Mouse (Mus musculus) forebrain, embryonic 16.5 days (tissue): ENCODE data around the gene Lce1h. TPM values are rescaled to one million over a fixed set of nuclear protein-coding genes. Genes with fewer than 3 reads are reported as not detected.

Experiments used
- ATAC-seq: fragments of 200-750 bp; cut with Nextera tagmentation; 2 replicates; pipeline ENCODE4 v1.8.0; 2017; ENCODE audit warnings: mild to moderate bottlenecking, moderate library complexity
- H3K27ac ChIP-seq: fragments of 300-500 bp; sonication (generic); 2 replicates; pipeline ENCODE4 v1.5.1; 2014; ENCODE audit warnings: low read length, control low read depth
- H3K27me3 ChIP-seq: fragments of 300-500 bp; sonication (generic); replicated peaks from 2 replicates; pipeline ENCODE4 v1.6.1; 2014; ENCODE audit warnings: low read length; ENCODE audit not compliant: control insufficient read depth, insufficient read depth
- H3K36me3 ChIP-seq: fragments of 300-500 bp; sonication (generic); 2 replicates; pipeline ENCODE4 v1.6.1; 2014; ENCODE audit not compliant: control insufficient read depth, insufficient read depth
- H3K4me1 ChIP-seq: fragments of 300-500 bp; sonication (generic); replicated peaks from 2 replicates; pipeline ENCODE4 v1.6.1; 2014; ENCODE audit warnings: low read length; ENCODE audit not compliant: control insufficient read depth, insufficient read depth
- H3K4me2 ChIP-seq: fragments of 300-500 bp; sonication (generic); 2 replicates; pipeline ENCODE4 v1.6.1; 2014; ENCODE audit warnings: mild to moderate bottlenecking, low read length, control low read depth
- H3K4me3 ChIP-seq: fragments of 300-500 bp; sonication (generic); replicated peaks from 2 replicates; pipeline ENCODE4 v1.5.1; 2014; ENCODE audit warnings: mild to moderate bottlenecking, low read length, control low read depth
- H3K9ac ChIP-seq: fragments of 300-500 bp; sonication (generic); replicated peaks from 2 replicates; pipeline ENCODE4 v1.6.1; 2014; ENCODE audit warnings: low read depth, low read length, control low read depth
- H3K9me3 ChIP-seq: fragments of 300-500 bp; sonication (generic); 2 replicates; pipeline ENCODE4 v1.6.1; 2016; ENCODE audit warnings: low read length; ENCODE audit not compliant: control insufficient read depth
- polyA plus RNA-seq: library from polyadenylated mRNA; unstranded; fragments of >200 nt; fragmentation: Nextera tagmentation; extraction: Ambion mirVana; gene quantifications from 2 replicates; pipeline ENCODE4 v1.2.1, GENCODE M21; 2015

Lce1h gene
- polyA plus RNA-seq, 1 experiment from 2014 or later, result not detected

DNA sequence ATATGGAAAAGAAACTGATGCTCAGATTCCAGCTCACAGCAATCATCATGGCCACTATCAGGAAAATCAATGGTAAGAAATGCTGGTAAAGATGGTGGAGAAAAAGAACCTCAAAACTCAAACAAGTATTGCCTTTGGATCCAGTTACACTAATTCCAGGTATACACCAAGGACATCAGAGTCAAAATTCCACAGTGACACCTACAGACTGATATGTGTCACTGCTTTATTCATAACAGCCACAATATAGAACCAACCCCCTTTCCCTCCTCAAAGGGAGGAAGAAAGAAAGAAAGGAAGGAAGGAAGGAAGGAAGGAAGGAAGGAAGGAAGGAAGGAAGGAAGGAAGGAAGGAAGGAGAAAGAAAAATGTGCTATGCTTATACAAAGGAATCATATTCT lies 49.7 kb downstream of the Lce1h start:
- H3K4me1 ChIP-seq, result no peaks in the 10 kb centered on the region
- no peak overlapping the region for H3K9ac ChIP-seq
- H3K27me3 ChIP-seq, result no peaks in the 10 kb centered on the region
- no peaks in the 10 kb centered on the region for H3K36me3 ChIP-seq
- H3K9me3 ChIP-seq, result no peaks in the 10 kb centered on the region
- H3K4me2 ChIP-seq, result no peak overlapping the region
- no peak for ATAC-seq
- no peak overlapping the region for H3K4me3 ChIP-seq
- no peak overlapping the region for H3K27ac ChIP-seq

Other genes starting within 250 kb of the Lce1h start
- gene 2310046K23Rik, start 230.6 kb downstream of the Lce1h start, polyA plus RNA-seq, result not detected in 2 replicates
- gene Ivl, start 191.3 kb downstream of the Lce1h start, polyA plus RNA-seq, result not detected in 2 replicates
- gene Smcp, start 176.1 kb downstream of the Lce1h start, polyA plus RNA-seq, result not detected in 2 replicates
- not detected in 2 replicates for gene 2210017I01Rik, start 157.6 kb downstream of the Lce1h start, polyA plus RNA-seq
- not detected in 2 replicates for gene Lce6a, start 143.4 kb downstream of the Lce1h start, polyA plus RNA-seq
- not detected in 2 replicates for gene Lce1a1, start 116.8 kb downstream of the Lce1h start, polyA plus RNA-seq
- not detected in 2 replicates for gene Lce1b, start 108.1 kb downstream of the Lce1h start, polyA plus RNA-seq
- gene Lce1a2, start 94.8 kb downstream of the Lce1h start, polyA plus RNA-seq, result not detected in 2 replicates
- gene Lce1c, start 85.8 kb downstream of the Lce1h start, polyA plus RNA-seq, result not detected in 2 replicates
- not detected in 2 replicates for gene Lce1d, start 77.9 kb downstream of the Lce1h start, polyA plus RNA-seq
- not detected in 2 replicates for gene Lce1e, start 56.0 kb downstream of the Lce1h start, polyA plus RNA-seq
- gene Lce1f, start 44.7 kb downstream of the Lce1h start, polyA plus RNA-seq, result not detected in 2 replicates
- not detected in 2 replicates for gene Gm38119, start 26.0 kb downstream of the Lce1h start, polyA plus RNA-seq
- gene Lce1g, start 12.7 kb downstream of the Lce1h start, polyA plus RNA-seq, result not detected in 2 replicates
- not detected in 2 replicates for gene Lce1i, start 13.8 kb upstream of the Lce1h start, polyA plus RNA-seq
- gene Lce1j, start 25.4 kb upstream of the Lce1h start, polyA plus RNA-seq, result not detected in 2 replicates
- not detected in 2 replicates for gene Lce1k, start 42.8 kb upstream of the Lce1h start, polyA plus RNA-seq
- gene Kprp, start 62.2 kb upstream of the Lce1h start, polyA plus RNA-seq, result not detected in 2 replicates
- not detected in 2 replicates for gene Lce1l, start 86.2 kb upstream of the Lce1h start, polyA plus RNA-seq
- not detected in 2 replicates for gene 2310050C09Rik, start 105.2 kb upstream of the Lce1h start, polyA plus RNA-seq
- gene Lce3a, start 161.2 kb upstream of the Lce1h start, polyA plus RNA-seq, result not detected in 2 replicates
- not detected in 2 replicates for gene Lce3b, start 167.9 kb upstream of the Lce1h start, polyA plus RNA-seq
- not detected in 2 replicates for gene Lce3c, start 179.4 kb upstream of the Lce1h start, polyA plus RNA-seq
- not detected in 2 replicates for gene Lce3d, start 192.3 kb upstream of the Lce1h start, polyA plus RNA-seq
- gene Lce3e, start 202.0 kb upstream of the Lce1h start, polyA plus RNA-seq, result not detected in 2 replicates
- not detected in 2 replicates for gene Lce3f, start 227.2 kb upstream of the Lce1h start, polyA plus RNA-seq